ENCODE assay signal across 9 mouse cellular contexts in the genomic region with DNA sequence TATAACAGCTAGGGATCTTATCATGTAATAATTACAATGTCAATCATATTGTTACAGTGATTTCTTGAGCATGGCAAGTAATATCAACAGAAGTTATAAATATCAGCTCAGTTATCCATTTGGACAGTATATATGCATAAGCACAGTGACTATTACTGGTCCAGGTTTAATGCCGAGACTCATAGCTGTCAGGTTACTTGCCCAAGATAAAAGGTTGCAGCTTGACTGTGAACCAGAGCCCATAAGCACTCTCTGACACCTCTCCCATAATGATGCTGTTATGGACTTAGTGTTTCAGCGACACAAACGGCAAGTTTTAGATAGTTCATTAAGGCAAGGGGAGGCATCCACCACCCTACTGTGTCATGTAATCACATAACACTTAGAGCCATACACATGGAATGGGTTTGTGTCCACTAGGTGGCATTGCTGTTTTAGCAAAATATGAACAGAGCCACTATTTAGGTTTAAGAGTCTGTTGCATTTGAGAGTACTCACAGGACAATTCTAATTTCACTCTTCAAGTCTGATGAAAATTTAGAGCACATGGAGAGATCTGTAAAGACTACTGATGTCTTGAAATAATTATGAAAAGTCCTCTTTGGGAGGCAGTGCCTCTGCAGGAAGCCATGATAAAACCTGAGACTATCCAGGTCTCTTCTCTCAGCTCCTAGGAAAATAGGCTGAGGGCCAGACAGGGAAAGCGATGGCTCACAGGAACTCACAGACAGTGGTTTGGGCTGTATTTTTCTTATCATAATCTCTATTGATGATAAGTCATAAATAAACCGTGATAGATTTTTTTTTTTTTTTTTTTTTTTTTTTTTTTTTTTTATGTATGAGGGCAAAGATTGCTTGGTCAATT.
DNase-seq lines count a peak whose midpoint lies in the region; ATAC-seq and TF ChIP-seq lines count a peak whose summit lies in the region.
"Had no signal": no experiment of that assay in that cellular context is flagged by ENCODE, and none has a peak within 500 bp of the region (broad histone marks: within the 10 kb centered on the region; RNA-seq: fewer than 3 reads in every experiment).

No protein-coding gene starts in this region.

- peaks cover 3% of the 10 kb centered on the region; the same call in 1 of the 2 replicates for H3K36me3 ChIP-seq in forebrain, postnatal 0 days (ENCODE audit: insufficient read depth)
- H3K36me3 ChIP-seq in neural tube, embryonic 12.5 days, result no peaks in the 10 kb centered on the region
- H3K36me3 ChIP-seq: liver, embryonic 13.5 days had no signal

- H3K4me1 ChIP-seq in forebrain, postnatal 0 days (ENCODE audit: insufficient read depth), result no peaks in the 10 kb centered on the region
- H3K4me1 ChIP-seq in neural tube, embryonic 12.5 days, result no peaks in the 10 kb centered on the region
- H3K4me1 ChIP-seq: liver, embryonic 13.5 days had no signal

- H3K9me3 ChIP-seq in forebrain, postnatal 0 days (ENCODE audit: low read length), result no peaks in the 10 kb centered on the region
- H3K9me3 ChIP-seq in neural tube, embryonic 12.5 days, result no peaks in the 10 kb centered on the region
- H3K9me3 ChIP-seq: liver, embryonic 13.5 days had no signal

- H3K27ac ChIP-seq in forebrain, postnatal 0 days (ENCODE audit: low read depth, low read length), result no peak overlapping the region
- H3K27ac ChIP-seq in neural tube, embryonic 12.5 days, result no peak overlapping the region
- H3K27ac ChIP-seq: liver, embryonic 13.5 days had no signal

- H3K4me3 ChIP-seq in forebrain, postnatal 0 days (ENCODE audit: low read depth, low read length), result no peak overlapping the region
- no peak overlapping the region for H3K4me3 ChIP-seq in neural tube, embryonic 12.5 days
- H3K4me3 ChIP-seq: liver, embryonic 13.5 days had no signal

- no peak overlapping the region for H3K4me2 ChIP-seq in forebrain, postnatal 0 days (ENCODE audit: low read depth)
- H3K4me2 ChIP-seq in neural tube, embryonic 12.5 days (replicated peaks), result no peak overlapping the region
- H3K4me2 ChIP-seq: liver, embryonic 13.5 days had no signal

- DNase-seq in left cerebral cortex, adult 18-20 months (ENCODE audit: low spot score in 2 of 2), result peak; percentile 61 to 68
- DNase-seq in left cerebral cortex, adult 8-10 months (ENCODE audit: low spot score in 2 of 2), result no peak
- peak; percentile 28 for DNase-seq in ZHBTc4 (ENCODE audit: low read depth, low spot score)
- peak; percentile 83 for DNase-seq in forebrain, postnatal 0 days
- peak; percentile 51 for DNase-seq in layer of hippocampus, adult 9-11 months
- DNase-seq in thymus, postnatal 25 days, result no peak
- DNase-seq in gastrocnemius, postnatal 36 days, result no peak
- DNase-seq: liver, embryonic 13.5 days had no signal

- intact Hi-C loops in gastrocnemius, postnatal 36 days (cut with DNase I), result no loop called here

- peak; percentile 84 for ATAC-seq in forebrain, postnatal 0 days
- peak; percentile 72 for ATAC-seq in neural tube, embryonic 12.5 days (ENCODE audit: low FRiP score, low read depth)

- H3K9ac ChIP-seq in forebrain, postnatal 0 days, result no peak overlapping the region
- H3K9ac ChIP-seq in neural tube, embryonic 12.5 days, result no peak overlapping the region
- H3K9ac ChIP-seq: liver, embryonic 13.5 days had no signal

- TF ChIP-seq CTCF in forebrain, postnatal 0 days (IDR thresholded peaks at IDR 0.05; ENCODE audit: low read depth), result peak; percentile 90

- 59% methylated on average over 5 of the region's 5 CpGs for WGBS in forebrain, postnatal 0 days
- WGBS in neural tube, embryonic 12.5 days, result 67% methylated on average over 5 of the region's 5 CpGs

- no peaks in the 10 kb centered on the region for H3K27me3 ChIP-seq in forebrain, postnatal 0 days (ENCODE audit: insufficient read depth, low read length)
- no peaks in the 10 kb centered on the region for H3K27me3 ChIP-seq in neural tube, embryonic 12.5 days (replicated peaks)
- H3K27me3 ChIP-seq: liver, embryonic 13.5 days had no signal

Comparison
In these comparisons a context has a peak if more than half of its experiments do, and no peak if none do; other contexts are left out.
1. DNase-seq: peak in left cerebral cortex, adult 18-20 months (2 of 2), ZHBTc4 (single experiment), forebrain, postnatal 0 days (single experiment) and layer of hippocampus, adult 9-11 months (single experiment); none in left cerebral cortex, adult 8-10 months (0 of 2), thymus, postnatal 25 days (single experiment) and gastrocnemius, postnatal 36 days (0 of 2).